Mouse (Mus musculus): ENCODE data around the gene Reln. TPM values are rescaled to one million over a fixed set of nuclear protein-coding genes. Genes with fewer than 3 reads are reported as not detected.

The Reln gene
- total and polyA plus RNA-seq, 2 experiments = 40.5 to 78.3 TPM

DNA sequence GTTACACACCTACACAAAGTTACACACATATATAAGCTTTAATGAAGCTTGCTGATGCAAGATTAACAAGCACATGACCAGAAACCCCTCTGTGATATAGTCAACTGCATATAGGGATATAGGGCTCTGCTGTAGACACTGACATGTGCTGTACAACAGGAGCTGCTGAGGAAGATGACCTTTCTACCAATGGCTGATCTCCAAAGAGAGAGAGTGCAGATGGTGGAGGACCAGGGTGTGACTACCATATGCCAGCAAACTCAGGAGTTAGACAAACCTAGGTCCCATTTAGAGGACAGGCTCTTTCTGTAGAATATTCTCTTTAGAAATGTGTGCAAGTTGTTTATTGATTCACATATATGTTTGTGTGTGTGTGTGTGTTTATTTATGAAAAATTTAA is 216.9 kb downstream of the Reln start:
- H3K4me1 ChIP-seq (ENCODE audit: control insufficient read depth, insufficient read depth, low read length) = no peaks in the 10 kb centered on the region
- H3K36me3 ChIP-seq (ENCODE audit: control insufficient read depth, insufficient read depth, low read length) = no peaks in the 10 kb centered on the region
- H3K79me2 ChIP-seq (ENCODE audit: control insufficient read depth, insufficient read depth, low read length) = no peaks in the 10 kb centered on the region
- no peak overlapping the region for H3K27ac ChIP-seq (replicated peaks; ENCODE audit: insufficient read depth, low read depth, low read length)
- no peaks in the 10 kb centered on the region for H3K27me3 ChIP-seq (ENCODE audit: control insufficient read depth, insufficient read depth, low read length)
- TF ChIP-seq CTCF (IDR thresholded peaks at IDR 0.05; ENCODE audit: low read depth, low read length) = no peak
- TF ChIP-seq POLR2A (IDR thresholded peaks at IDR 0.05; ENCODE audit: extremely low read depth, insufficient read depth, low read length) = no peak
- DNase-seq (ENCODE audit: extremely low read depth, low read depth, low spot score) = no peak
- no peak overlapping the region for H3K9ac ChIP-seq (ENCODE audit: low read depth, low read length)
- H3K4me3 ChIP-seq (ENCODE audit: insufficient read depth, low read depth, low read length) = no peak overlapping the region

DNA sequence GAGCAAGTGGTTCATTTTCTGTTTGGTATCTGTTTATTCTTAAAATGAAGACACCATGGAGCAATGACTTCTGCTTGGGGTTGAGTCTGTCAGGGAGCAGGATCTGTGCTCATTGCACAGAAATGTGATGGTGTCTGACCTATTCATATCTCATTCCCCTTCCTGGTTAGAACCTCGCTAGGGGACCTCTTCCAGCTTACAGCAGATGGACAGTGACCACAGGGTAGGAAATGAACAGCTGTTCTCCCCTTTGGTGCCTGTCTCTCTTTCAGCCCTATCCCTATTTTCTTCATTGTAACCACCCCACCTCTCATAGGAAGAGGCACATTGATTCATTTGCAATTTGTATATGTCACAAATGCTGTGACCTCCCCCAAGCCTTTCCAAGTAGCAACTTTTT is 225.2 kb downstream of the Reln start:
- H3K36me3 ChIP-seq (ENCODE audit: control insufficient read depth, insufficient read depth, low read length) = no peaks in the 10 kb centered on the region
- peak; percentile 5 for DNase-seq (ENCODE audit: extremely low read depth, low read depth, low spot score)
- no peak overlapping the region for H3K27ac ChIP-seq (replicated peaks; ENCODE audit: insufficient read depth, low read depth, low read length)
- no peak overlapping the region for H3K9ac ChIP-seq (ENCODE audit: low read depth, low read length)
- 76% methylated on average over 1 of the region's 1 CpGs for WGBS
- TF ChIP-seq CTCF (IDR thresholded peaks at IDR 0.05; ENCODE audit: low read depth, low read length) (no peak), POLR2A (IDR thresholded peaks at IDR 0.05; ENCODE audit: extremely low read depth, insufficient read depth, low read length) (no peak)
- H3K4me1 ChIP-seq (ENCODE audit: control insufficient read depth, insufficient read depth, low read length) = no peaks in the 10 kb centered on the region
- H3K4me3 ChIP-seq (ENCODE audit: insufficient read depth, low read depth, low read length) = no peak overlapping the region
- no peaks in the 10 kb centered on the region for H3K27me3 ChIP-seq (ENCODE audit: control insufficient read depth, insufficient read depth, low read length)
- no peaks in the 10 kb centered on the region for H3K79me2 ChIP-seq (ENCODE audit: control insufficient read depth, insufficient read depth, low read length)

DNA sequence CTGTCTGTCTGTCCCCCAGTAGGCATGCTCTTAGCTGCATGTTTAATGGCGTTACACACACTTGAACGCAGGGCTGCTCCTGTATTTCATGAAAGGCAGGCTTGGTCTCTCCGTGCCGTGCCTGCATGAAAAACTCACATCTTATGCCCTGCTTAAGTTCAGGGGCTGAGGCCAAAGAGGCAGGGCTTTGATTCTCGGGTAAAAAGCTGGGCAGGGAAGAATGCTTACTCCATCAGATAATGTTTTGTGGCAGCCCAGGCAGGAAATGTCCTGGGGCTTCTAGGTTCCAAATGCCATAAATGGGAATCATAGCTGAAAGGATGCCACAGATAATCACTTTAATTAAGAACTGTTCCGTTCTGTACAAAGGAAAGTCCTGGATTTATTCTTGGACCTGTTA is 226.0 kb downstream of the Reln start:
- WGBS = 80% methylated on average over 6 of the region's 6 CpGs
- no peak for DNase-seq (ENCODE audit: extremely low read depth, low read depth, low spot score)
- no peaks in the 10 kb centered on the region for H3K79me2 ChIP-seq (ENCODE audit: control insufficient read depth, insufficient read depth, low read length)

DNA sequence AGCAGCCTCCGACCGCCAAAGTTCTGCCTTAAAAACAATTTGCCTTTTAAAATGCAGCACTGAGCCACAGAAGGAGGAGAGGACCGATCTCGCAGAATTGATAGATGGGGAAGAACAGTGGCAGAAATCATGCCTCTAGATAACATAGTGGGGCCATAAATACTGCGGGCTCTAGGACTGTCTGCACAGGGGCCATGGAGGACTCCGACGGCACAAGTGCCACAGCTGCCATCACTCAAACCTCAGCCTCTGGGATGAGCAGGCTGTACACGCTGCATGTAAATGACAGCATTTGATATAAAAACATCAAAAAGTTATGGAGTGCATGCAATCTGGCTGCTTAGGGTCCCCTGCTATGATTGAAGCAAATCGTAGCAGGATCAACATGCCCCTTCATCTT is 227.6 kb downstream of the Reln start:
- Histone ChIP-seq H3K9ac (ENCODE audit: low read depth, low read length) (no peak overlapping the region), H3K27me3 (ENCODE audit: control insufficient read depth, insufficient read depth, low read length) (no peaks in the 10 kb centered on the region), H3K27ac (replicated peaks; ENCODE audit: insufficient read depth, low read depth, low read length) (no peak overlapping the region), H3K4me1 (ENCODE audit: control insufficient read depth, insufficient read depth, low read length) (no peaks in the 10 kb centered on the region), H3K79me2 (ENCODE audit: control insufficient read depth, insufficient read depth, low read length) (no peaks in the 10 kb centered on the region), H3K36me3 (ENCODE audit: control insufficient read depth, insufficient read depth, low read length) (no peaks in the 10 kb centered on the region), H3K4me3 (ENCODE audit: insufficient read depth, low read depth, low read length) (no peak overlapping the region)
- no peak for DNase-seq (ENCODE audit: extremely low read depth, low read depth, low spot score)
- TF ChIP-seq POLR2A (IDR thresholded peaks at IDR 0.05; ENCODE audit: extremely low read depth, insufficient read depth, low read length) (no peak), CTCF (IDR thresholded peaks at IDR 0.05; ENCODE audit: low read depth, low read length) (no peak)
- 91% methylated on average over 9 of the region's 9 CpGs for WGBS

More for the DNA sequence above, 226.0 kb downstream of the Reln start:
- H3K27me3 ChIP-seq (ENCODE audit: control insufficient read depth, insufficient read depth, low read length) = no peaks in the 10 kb centered on the region
- no peak overlapping the region for H3K4me3 ChIP-seq (ENCODE audit: insufficient read depth, low read depth, low read length)
- H3K27ac ChIP-seq (replicated peaks; ENCODE audit: insufficient read depth, low read depth, low read length) = no peak overlapping the region
- H3K4me1 ChIP-seq (ENCODE audit: control insufficient read depth, insufficient read depth, low read length) = no peaks in the 10 kb centered on the region
- no peak overlapping the region for H3K9ac ChIP-seq (ENCODE audit: low read depth, low read length)
- TF ChIP-seq CTCF (IDR thresholded peaks at IDR 0.05; ENCODE audit: low read depth, low read length) (no peak), POLR2A (IDR thresholded peaks at IDR 0.05; ENCODE audit: extremely low read depth, insufficient read depth, low read length) (no peak)
- no peaks in the 10 kb centered on the region for H3K36me3 ChIP-seq (ENCODE audit: control insufficient read depth, insufficient read depth, low read length)

DNA sequence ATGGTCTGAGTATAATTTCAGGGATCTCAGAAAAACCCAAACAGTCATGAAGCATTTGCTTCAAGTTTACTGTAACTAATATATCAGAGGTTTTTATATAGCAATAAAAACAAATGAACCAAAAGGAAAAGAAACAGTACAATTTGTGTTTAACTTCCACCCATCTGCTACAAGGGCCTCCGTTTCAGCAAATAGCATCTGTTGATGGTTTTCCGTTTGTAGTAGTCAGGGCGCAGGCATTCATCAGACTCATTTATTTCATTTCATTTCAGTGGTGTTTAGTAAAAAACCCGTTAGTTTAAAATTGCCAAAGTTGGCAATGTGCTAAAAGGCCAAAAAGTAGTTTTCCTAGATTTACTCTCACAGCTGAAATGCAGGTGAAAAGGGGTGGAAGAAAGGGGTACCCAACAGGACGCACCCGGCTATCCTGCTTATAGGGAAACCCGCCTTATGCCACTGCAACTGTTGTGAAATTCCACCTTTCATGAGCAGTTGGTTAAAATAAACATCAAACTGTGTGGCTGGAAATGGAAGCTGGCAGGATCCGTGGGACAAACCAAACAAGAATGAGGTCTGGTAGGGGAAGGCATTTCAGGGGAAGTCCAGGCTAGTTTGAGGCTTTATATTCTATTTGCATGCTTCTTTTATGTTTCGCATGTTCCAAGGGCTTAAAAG is 237.6 kb downstream of the Reln start:
- TF ChIP-seq POLR2A (IDR thresholded peaks at IDR 0.05; ENCODE audit: extremely low read depth, insufficient read depth, low read length) (no peak), CTCF (IDR thresholded peaks at IDR 0.05; ENCODE audit: low read depth, low read length) (no peak)
- Histone ChIP-seq H3K4me3 (ENCODE audit: insufficient read depth, low read depth, low read length) (no peak overlapping the region), H3K9ac (ENCODE audit: low read depth, low read length) (no peak overlapping the region), H3K4me1 (ENCODE audit: control insufficient read depth, insufficient read depth, low read length) (peaks cover 4% of the 10 kb centered on the region), H3K27ac (replicated peaks; ENCODE audit: insufficient read depth, low read depth, low read length) (no peak overlapping the region; the same call in 1 of the 2 replicates), H3K79me2 (ENCODE audit: control insufficient read depth, insufficient read depth, low read length) (no peaks in the 10 kb centered on the region), H3K36me3 (ENCODE audit: control insufficient read depth, insufficient read depth, low read length) (no peaks in the 10 kb centered on the region), H3K27me3 (ENCODE audit: control insufficient read depth, insufficient read depth, low read length) (no peaks in the 10 kb centered on the region)
- WGBS = 33% methylated on average over 9 of the region's 9 CpGs
- peak; percentile 39 for DNase-seq (ENCODE audit: extremely low read depth, low read depth, low spot score)

DNA sequence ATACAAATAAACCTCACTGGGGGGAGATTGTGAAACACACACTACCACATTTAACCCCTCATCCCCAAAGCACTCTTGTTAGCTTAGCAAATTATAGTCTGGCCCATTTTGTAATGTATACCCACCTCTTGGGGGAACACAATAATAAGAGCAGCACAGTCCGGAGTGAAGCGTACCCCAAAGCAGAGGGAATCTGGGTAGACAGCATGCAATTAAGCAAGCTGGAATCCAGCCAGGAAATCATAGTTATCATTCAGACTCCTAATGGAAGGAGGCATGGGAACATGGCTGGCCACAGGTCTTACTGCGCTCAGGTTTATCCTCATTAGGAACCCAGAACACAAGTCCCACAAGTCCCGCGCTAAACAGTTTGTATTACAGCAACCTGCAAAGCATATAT is 249.5 kb downstream of the Reln start:
- H3K36me3 ChIP-seq (ENCODE audit: control insufficient read depth, insufficient read depth, low read length) = no peaks in the 10 kb centered on the region
- H3K79me2 ChIP-seq (ENCODE audit: control insufficient read depth, insufficient read depth, low read length) = no peaks in the 10 kb centered on the region
- DNase-seq (ENCODE audit: extremely low read depth, low read depth, low spot score) = no peak
- TF ChIP-seq POLR2A (IDR thresholded peaks at IDR 0.05; ENCODE audit: extremely low read depth, insufficient read depth, low read length) = no peak
- TF ChIP-seq CTCF (IDR thresholded peaks at IDR 0.05; ENCODE audit: low read depth, low read length) = no peak
- H3K27ac ChIP-seq (replicated peaks; ENCODE audit: insufficient read depth, low read depth, low read length) = no peak overlapping the region
- H3K4me1 ChIP-seq (ENCODE audit: control insufficient read depth, insufficient read depth, low read length) = no peaks in the 10 kb centered on the region
- no peaks in the 10 kb centered on the region for H3K27me3 ChIP-seq (ENCODE audit: control insufficient read depth, insufficient read depth, low read length)
- WGBS = 94% methylated on average over 5 of the region's 5 CpGs
- no peak overlapping the region for H3K9ac ChIP-seq (ENCODE audit: low read depth, low read length)
- H3K4me3 ChIP-seq (ENCODE audit: insufficient read depth, low read depth, low read length) = no peak overlapping the region

Measured in liver, adult 2 months (tissue).